Mouse (Mus musculus): Measurements from ENCODE around the gene Parvb.

The Parvb gene

GRCm38 (mm10) chr15:84336281-84336817 is 104.5 kb downstream of the Parvb start:
- Histone ChIP-seq H3K36me3 (ENCODE audit: insufficient read depth, low read length) (no peaks in the 10 kb centered on the region), H3K9me3 (ENCODE audit: low read length) (no peaks in the 10 kb centered on the region), H3K4me1 (replicated peaks; ENCODE audit: low read depth, low read length) (no peaks in the 10 kb centered on the region), H3K27me3 (ENCODE audit: insufficient read depth, low read length) (peaks cover 26% of the 10 kb centered on the region), H3K4me3 (replicated peaks; ENCODE audit: low read length) (no peak overlapping the region)
- no peak for TF ChIP-seq CTCF (conservative IDR thresholded peaks at IDR 0.05; ENCODE audit: low read length)
- no peak for TF ChIP-seq POU5F1 (IDR thresholded peaks at IDR 0.05; ENCODE audit: borderline replicate concordance, low read length)

GRCm38 (mm10) chr15:84337599-84337998 is 105.8 kb downstream of the Parvb start:
- Histone ChIP-seq H3K36me3 (ENCODE audit: insufficient read depth, low read length) (no peaks in the 10 kb centered on the region), H3K9me3 (ENCODE audit: low read length) (no peaks in the 10 kb centered on the region), H3K4me1 (replicated peaks; ENCODE audit: low read depth, low read length) (no peaks in the 10 kb centered on the region), H3K4me3 (replicated peaks; ENCODE audit: low read length) (no peak overlapping the region), H3K27me3 (ENCODE audit: insufficient read depth, low read length) (peaks cover 36% of the 10 kb centered on the region)
- TF ChIP-seq NANOG (IDR thresholded peaks at IDR 0.05; ENCODE audit: borderline replicate concordance, low read length), result no peak
- TF ChIP-seq CTCF (conservative IDR thresholded peaks at IDR 0.05; ENCODE audit: low read length), result no peak
- no peak for TF ChIP-seq POU5F1 (IDR thresholded peaks at IDR 0.05; ENCODE audit: borderline replicate concordance, low read length)

GRCm38 (mm10) chr15:84340926-84341325 is 109.1 kb downstream of the Parvb start:
- Histone ChIP-seq H3K4me1 (replicated peaks; ENCODE audit: low read depth, low read length) (peaks cover 12% of the 10 kb centered on the region; the same call in 1 of the 2 replicates), H3K4me3 (replicated peaks; ENCODE audit: low read length) (no peak overlapping the region), H3K27me3 (ENCODE audit: insufficient read depth, low read length) (peaks cover 39% of the 10 kb centered on the region), H3K9me3 (ENCODE audit: low read length) (no peaks in the 10 kb centered on the region), H3K36me3 (ENCODE audit: insufficient read depth, low read length) (no peaks in the 10 kb centered on the region)
- no peak for TF ChIP-seq CTCF (conservative IDR thresholded peaks at IDR 0.05; ENCODE audit: low read length)
- TF ChIP-seq NANOG (IDR thresholded peaks at IDR 0.05; ENCODE audit: borderline replicate concordance, low read length), result no peak
- no peak for TF ChIP-seq POU5F1 (IDR thresholded peaks at IDR 0.05; ENCODE audit: borderline replicate concordance, low read length)

DNA sequence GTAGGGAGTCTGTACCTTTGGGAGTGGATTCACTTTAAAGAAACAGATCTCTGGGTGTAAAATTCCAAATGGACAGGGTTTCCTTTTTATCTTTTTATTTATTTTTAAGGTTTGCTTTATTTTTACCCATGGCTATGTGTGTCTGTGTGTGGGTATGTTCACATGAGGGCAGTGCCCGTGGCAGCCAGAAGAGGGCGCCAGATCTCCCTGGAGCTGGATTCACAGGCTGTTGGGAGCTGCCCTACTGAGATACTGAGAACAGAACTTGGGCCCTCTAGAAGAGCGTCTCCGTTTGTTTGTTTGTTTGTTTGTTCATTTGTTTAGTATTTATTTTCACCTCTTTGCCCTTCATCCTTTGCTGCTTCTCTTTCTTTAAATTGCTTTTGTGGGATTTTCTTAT is 116.9 kb downstream of the Parvb start:
- Histone ChIP-seq H3K36me3 (ENCODE audit: insufficient read depth, low read length) (no peaks in the 10 kb centered on the region), H3K4me3 (replicated peaks; ENCODE audit: low read length) (no peak overlapping the region), H3K4me1 (replicated peaks; ENCODE audit: low read depth, low read length) (peaks cover 10% of the 10 kb centered on the region; the same call in 1 of the 2 replicates), H3K27me3 (ENCODE audit: insufficient read depth, low read length) (peaks cover 29% of the 10 kb centered on the region), H3K9me3 (ENCODE audit: low read length) (peaks cover 3% of the 10 kb centered on the region; the same call in 1 of the 2 replicates)
- TF ChIP-seq NANOG (IDR thresholded peaks at IDR 0.05; ENCODE audit: borderline replicate concordance, low read length) (no peak), CTCF (conservative IDR thresholded peaks at IDR 0.05; ENCODE audit: low read length) (peak; percentile 97), POU5F1 (IDR thresholded peaks at IDR 0.05; ENCODE audit: borderline replicate concordance, low read length) (no peak)

DNA sequence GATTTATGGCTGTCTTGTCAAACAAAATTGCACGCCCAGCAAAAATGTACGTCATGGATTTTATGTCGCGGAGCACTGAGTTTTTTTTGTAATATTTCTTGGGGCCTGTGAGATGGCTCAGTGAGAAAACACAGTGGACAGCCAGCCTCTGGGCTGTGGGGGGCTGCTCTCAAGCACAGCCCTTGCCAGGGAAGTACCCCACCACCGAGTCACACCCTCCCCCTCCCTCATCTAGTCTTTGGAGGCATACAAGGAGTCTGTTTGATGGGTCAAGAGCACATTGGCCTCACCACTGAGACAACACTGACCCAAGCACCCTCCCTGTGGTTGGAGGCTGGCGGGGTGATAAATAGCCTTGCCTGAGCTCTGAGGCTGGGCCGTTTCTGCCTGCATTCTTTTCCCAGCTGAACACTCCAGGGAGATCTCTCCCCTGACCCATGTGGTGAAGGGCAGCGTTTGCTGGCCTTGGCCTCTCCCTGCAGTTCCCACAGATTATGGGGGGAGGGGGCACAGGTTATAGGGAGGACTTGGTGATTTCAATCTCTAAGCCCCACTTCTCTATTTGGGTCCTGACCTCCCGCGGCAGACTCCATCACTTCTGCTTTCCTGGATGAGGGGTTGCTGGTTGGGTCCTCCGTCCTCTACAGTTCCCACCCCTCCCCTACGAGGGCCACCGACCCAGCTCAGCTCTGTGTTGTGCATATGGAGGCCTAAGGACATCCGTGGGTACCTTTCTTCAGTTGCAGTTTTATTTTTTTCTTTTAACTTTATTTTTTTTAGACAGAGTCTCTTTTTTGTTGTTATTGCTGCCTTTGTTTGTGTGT is 118.3 kb downstream of the Parvb start:
- H3K4me3 ChIP-seq (replicated peaks; ENCODE audit: low read length), result no peak overlapping the region
- H3K9me3 ChIP-seq (ENCODE audit: low read length), result peaks cover 4% of the 10 kb centered on the region; the same call in 1 of the 2 replicates
- no peaks in the 10 kb centered on the region for H3K36me3 ChIP-seq (ENCODE audit: insufficient read depth, low read length)
- H3K4me1 ChIP-seq (replicated peaks; ENCODE audit: low read depth, low read length), result no peaks in the 10 kb centered on the region
- TF ChIP-seq NANOG (IDR thresholded peaks at IDR 0.05; ENCODE audit: borderline replicate concordance, low read length), result no peak
- no peak for TF ChIP-seq POU5F1 (IDR thresholded peaks at IDR 0.05; ENCODE audit: borderline replicate concordance, low read length)
- TF ChIP-seq CTCF (conservative IDR thresholded peaks at IDR 0.05; ENCODE audit: low read length), result no peak
- H3K27me3 ChIP-seq (ENCODE audit: insufficient read depth, low read length), result peaks cover 34% of the 10 kb centered on the region

DNA sequence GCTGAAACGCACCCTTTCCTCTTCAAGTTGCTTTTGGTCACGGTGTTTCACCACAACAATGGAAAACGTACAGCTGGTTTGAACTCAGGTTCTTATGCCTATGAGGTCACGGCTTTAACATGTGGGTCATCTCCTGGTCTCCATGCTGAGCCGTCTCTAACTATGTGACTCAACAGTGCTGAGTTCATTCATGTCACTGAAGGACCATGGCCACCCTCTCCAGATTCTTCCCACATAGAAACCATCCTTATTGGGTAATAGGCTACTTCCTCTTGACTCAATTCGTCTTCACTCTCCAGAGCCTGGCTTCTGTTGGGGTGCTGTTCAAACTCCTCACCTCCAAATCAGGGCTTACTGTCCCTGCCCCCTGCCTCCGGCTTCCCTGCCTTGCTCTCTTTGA is 119.5 kb downstream of the Parvb start:
- peaks cover 38% of the 10 kb centered on the region for H3K27me3 ChIP-seq (ENCODE audit: insufficient read depth, low read length)
- no peak overlapping the region for H3K4me3 ChIP-seq (replicated peaks; ENCODE audit: low read length)
- H3K36me3 ChIP-seq (ENCODE audit: insufficient read depth, low read length), result no peaks in the 10 kb centered on the region
- H3K4me1 ChIP-seq (replicated peaks; ENCODE audit: low read depth, low read length), result no peaks in the 10 kb centered on the region
- H3K9me3 ChIP-seq (ENCODE audit: low read length), result peaks cover 4% of the 10 kb centered on the region; the same call in 1 of the 2 replicates
- TF ChIP-seq NANOG (IDR thresholded peaks at IDR 0.05; ENCODE audit: borderline replicate concordance, low read length) (no peak), POU5F1 (IDR thresholded peaks at IDR 0.05; ENCODE audit: borderline replicate concordance, low read length) (no peak), CTCF (conservative IDR thresholded peaks at IDR 0.05; ENCODE audit: low read length) (no peak)

GRCm38 (mm10) chr15:84351915-84352844 is 120.3 kb downstream of the Parvb start:
- TF ChIP-seq CTCF (conservative IDR thresholded peaks at IDR 0.05; ENCODE audit: low read length), result no peak
- no peak for TF ChIP-seq POU5F1 (IDR thresholded peaks at IDR 0.05; ENCODE audit: borderline replicate concordance, low read length)
- TF ChIP-seq NANOG (IDR thresholded peaks at IDR 0.05; ENCODE audit: borderline replicate concordance, low read length), result no peak
- Histone ChIP-seq H3K4me3 (replicated peaks; ENCODE audit: low read length) (no peak overlapping the region), H3K27me3 (ENCODE audit: insufficient read depth, low read length) (peaks cover 39% of the 10 kb centered on the region), H3K4me1 (replicated peaks; ENCODE audit: low read depth, low read length) (no peaks in the 10 kb centered on the region), H3K9me3 (ENCODE audit: low read length) (peaks cover 4% of the 10 kb centered on the region; the same call in 1 of the 2 replicates), H3K36me3 (ENCODE audit: insufficient read depth, low read length) (no peaks in the 10 kb centered on the region)

DNA sequence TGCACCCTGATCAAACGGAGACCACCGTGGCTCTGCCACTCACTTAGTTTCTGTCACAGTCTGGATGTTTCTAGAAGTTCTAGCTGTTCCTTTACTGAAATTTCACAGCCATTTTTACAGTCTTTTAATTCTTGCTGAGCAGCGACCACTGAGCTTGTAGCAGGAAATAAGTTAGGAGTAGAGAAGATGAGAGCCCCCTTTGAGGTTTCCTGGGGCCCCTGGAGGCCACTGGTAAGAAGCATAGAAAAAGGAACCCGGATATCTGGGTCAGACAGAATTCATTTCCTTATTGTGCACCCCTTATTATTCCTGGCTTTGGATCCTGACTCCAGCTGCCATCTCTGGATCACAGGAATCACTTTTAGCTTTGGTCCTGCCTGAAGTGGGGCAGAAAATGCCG is 123.2 kb downstream of the Parvb start:
- no peak overlapping the region for H3K4me3 ChIP-seq (replicated peaks; ENCODE audit: low read length)
- H3K27me3 ChIP-seq (ENCODE audit: insufficient read depth, low read length), result peaks cover 40% of the 10 kb centered on the region
- no peaks in the 10 kb centered on the region for H3K36me3 ChIP-seq (ENCODE audit: insufficient read depth, low read length)
- TF ChIP-seq CTCF (conservative IDR thresholded peaks at IDR 0.05; ENCODE audit: low read length) (no peak), NANOG (IDR thresholded peaks at IDR 0.05; ENCODE audit: borderline replicate concordance, low read length) (no peak), POU5F1 (IDR thresholded peaks at IDR 0.05; ENCODE audit: borderline replicate concordance, low read length) (no peak)
- no peaks in the 10 kb centered on the region for H3K4me1 ChIP-seq (replicated peaks; ENCODE audit: low read depth, low read length)
- peaks cover 4% of the 10 kb centered on the region; the same call in 1 of the 2 replicates for H3K9me3 ChIP-seq (ENCODE audit: low read length)
